Mouse (Mus musculus): ENCODE data around the gene Rsc1a1. TPM values are rescaled to one million over a fixed set of nuclear protein-coding genes. Genes with fewer than 3 reads are reported as not detected.

Rsc1a1 gene
- total RNA-seq, 1 experiment from 2014 or later, result 13.9 TPM

DNA sequence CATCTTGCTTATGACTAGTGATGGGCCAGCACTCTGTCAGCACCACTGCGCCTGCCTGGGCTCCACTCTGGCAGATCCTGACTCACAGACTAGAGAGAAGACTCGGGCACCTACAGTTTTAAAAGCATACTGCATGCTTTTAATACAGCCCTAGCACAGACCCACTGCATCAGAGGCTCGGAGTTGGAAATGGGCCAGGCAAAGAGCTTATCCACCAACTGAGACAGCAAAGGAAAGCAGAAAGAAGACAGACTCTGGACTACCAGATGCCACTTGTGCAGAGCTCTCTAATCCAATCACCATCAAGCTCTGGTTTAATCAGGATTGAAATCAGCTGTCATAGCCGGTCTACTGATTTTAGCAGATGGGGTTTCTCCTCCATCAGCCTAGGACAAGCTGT is 19.9 kb upstream of the Rsc1a1 start:
- ATAC-seq (replicated peaks; ENCODE audit: low read depth, poor library complexity, severe bottlenecking), result no peak

DNA sequence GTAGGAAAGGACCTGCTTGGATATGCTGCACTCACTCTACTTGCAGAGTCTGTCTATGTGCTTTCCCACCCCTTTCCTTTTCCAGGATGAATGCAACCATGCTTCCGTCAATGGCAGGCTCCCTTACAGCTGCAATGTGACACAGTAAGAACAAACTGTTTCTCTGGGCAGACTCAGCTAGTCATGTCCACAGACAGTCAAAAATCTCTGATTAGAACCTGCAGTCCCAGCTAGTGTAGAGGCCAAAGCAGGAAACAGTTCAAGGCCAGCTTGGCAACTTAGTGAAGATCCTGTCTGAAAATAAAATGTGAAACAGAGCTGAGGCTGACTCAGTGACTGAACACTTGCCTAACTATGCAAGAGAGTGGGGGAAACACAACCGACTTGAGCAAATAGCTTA is 19.2 kb upstream of the Rsc1a1 start:
- ATAC-seq (replicated peaks; ENCODE audit: low read depth, poor library complexity, severe bottlenecking), result no peak

DNA sequence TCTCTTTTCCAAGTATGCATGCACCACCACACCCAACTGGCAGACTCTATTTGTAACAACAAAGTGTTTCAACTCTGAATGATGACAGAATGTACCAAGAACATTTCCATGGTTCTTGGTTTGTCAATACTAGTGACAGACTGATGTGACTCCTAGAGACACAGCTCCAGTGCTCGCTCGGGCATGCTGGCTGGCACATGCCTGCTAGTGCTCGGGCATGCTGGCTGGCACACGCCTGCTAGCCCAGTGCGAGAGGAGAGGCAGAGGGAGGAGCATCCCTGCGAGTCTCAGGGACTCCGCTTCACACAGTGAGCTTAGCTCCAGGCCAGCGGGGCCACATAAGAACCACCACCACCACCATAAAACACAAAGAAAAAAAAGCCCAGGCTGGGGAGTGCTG is 9.3 kb upstream of the Rsc1a1 start:
- ATAC-seq (replicated peaks; ENCODE audit: low read depth, poor library complexity, severe bottlenecking), result no peak

DNA sequence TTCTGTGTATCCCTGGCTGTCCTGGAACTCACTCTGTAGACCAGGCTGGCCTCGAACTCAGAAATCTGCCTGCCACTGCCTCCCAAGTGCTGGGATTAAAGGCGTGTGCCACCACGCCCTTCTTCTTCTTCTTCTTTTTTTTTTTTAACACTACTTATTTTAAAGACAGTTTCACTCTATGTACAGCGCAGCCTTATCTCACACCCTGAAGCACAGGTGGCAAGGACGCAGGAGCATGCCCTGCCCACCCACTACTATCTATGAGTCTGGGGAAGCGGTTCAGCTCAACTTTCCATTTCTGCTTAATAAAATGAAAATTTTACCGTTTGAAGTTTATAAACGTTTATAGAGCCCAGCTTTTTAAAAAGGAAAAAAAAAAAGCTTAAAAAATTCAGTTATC is 3.1 kb upstream of the Rsc1a1 start:
- ATAC-seq (replicated peaks; ENCODE audit: low read depth, poor library complexity, severe bottlenecking), result 0 out of 2 replicates have a peak, but pooled peaks have one; percentile 47

DNA sequence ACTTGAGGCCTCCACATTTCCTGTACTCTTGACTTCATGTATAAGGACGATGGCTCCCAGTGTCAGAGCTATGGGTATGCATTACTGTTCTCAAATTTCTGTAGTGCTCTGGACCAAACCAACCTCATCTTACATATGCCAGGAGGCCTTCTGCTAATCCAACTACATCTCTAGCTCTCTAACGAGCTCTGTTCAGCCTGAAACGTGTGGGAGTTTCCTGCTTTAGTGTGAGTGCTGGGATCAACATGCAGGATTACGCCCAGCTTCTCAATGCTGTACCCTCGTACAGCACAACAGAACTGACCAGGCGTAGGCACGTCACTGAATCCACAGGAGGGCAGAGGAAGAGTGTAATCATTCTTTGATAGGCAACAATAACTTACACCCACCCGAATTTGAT is 1.1 kb upstream of the Rsc1a1 start:
- ATAC-seq (replicated peaks; ENCODE audit: low read depth, poor library complexity, severe bottlenecking), result no peak

DNA sequence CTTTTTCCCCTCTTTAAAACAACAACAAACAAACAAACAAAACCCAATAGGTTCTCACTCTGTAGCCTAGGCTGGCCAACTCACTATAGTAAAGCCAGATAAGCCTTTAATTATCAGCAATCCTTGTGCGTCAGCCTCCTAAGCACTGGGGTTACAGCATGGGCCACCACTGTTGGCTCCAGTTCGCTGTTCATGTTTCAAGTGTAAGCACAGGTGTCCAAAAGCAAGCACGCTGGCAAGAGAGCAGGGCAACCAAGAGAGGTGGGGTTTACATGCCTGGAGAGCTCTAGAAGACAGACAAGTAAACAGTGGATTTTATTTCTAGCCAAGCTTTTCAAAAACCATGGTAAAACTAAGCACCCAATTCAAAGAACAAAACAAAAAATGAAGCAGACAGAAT is 694 bp upstream of the Rsc1a1 start:
- ATAC-seq (replicated peaks; ENCODE audit: low read depth, poor library complexity, severe bottlenecking), result no peak

DNA sequence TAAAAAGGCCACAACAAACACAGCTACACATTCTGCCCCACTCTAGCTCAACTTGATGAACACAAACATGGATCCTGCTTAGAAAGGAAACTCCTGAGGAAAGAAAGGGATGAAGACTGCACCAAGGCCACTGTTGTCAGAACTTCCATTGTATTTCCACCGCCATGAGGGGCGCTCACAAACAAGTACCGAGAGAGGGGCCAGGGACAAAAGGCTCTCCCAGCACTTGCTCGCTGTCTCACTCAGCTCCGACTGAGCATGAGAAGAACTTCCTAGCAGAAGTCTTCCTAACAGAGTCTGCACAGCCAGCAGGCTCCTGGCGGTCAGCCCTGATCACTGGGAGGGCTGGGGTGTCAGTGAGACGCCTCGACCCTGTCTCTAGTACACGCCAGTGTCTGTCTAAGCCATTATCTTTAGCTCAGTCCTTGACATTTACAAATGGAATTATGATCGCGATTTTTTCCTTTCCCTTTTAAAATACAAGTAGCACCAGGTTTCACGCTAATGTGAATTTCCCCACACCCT is 2.6 kb downstream of the Rsc1a1 start:
- ATAC-seq (replicated peaks; ENCODE audit: low read depth, poor library complexity, severe bottlenecking), result no peak

DNA sequence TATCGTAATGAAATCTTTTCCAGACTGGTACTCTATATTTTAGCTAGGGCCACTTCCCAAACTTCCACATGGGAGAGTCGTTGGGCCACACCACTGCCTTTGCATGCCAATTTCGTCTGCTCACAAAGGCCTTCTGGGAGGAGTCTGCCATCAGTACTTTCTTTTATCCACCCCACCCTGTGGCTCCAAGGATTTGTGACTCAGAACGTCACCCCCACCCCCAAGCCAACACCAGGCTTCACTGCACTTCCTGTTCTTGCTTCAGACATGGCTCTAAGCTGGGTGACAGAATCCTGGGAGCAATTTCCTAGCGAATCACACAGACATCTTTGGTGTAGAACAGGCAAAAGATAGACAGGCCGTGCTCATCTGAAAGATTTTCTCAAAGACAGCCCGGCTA is 3.6 kb downstream of the Rsc1a1 start:
- no peak for ATAC-seq (replicated peaks; ENCODE audit: low read depth, poor library complexity, severe bottlenecking)

DNA sequence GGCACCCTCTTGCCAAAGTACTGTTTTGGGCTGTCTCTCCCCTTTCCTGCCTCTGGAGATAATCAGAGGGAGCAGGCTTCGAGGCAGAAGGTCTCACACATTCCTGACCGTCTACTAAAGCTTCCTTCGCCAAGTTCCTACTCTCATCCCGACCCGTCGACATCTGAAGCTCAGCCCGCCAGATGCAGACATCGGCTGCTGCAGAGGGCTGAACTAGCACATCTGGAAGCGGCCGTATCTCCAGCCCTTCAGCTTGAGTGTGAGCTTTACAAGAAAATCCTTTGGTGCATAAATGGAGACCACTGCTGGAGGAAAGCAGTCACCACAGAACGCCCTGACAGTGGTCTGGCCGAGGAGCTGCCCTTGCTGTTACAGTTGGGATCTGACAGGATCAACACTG is 4.5 kb downstream of the Rsc1a1 start:
- ATAC-seq (replicated peaks; ENCODE audit: low read depth, poor library complexity, severe bottlenecking), result no peak

DNA sequence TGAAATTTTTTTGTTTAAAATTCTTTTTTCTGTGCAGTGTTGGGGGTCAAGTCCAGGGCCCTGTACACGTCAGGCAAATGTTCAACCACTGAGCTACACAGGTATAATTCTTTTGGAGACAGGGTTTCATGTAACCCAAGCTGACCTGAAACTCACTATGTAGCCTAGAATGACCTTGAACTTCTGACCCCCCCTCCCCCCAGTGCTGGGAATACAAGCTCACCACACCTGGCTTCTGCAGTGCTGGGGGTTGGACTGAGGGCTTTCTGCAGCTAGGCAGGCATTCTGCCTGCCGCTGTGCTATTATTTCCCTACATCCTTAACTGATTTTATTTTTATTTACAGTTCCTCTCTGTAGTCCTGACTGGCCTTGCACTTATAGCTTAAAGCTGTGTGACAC is 6.4 kb downstream of the Rsc1a1 start:
- no peak for ATAC-seq (replicated peaks; ENCODE audit: low read depth, poor library complexity, severe bottlenecking)

DNA sequence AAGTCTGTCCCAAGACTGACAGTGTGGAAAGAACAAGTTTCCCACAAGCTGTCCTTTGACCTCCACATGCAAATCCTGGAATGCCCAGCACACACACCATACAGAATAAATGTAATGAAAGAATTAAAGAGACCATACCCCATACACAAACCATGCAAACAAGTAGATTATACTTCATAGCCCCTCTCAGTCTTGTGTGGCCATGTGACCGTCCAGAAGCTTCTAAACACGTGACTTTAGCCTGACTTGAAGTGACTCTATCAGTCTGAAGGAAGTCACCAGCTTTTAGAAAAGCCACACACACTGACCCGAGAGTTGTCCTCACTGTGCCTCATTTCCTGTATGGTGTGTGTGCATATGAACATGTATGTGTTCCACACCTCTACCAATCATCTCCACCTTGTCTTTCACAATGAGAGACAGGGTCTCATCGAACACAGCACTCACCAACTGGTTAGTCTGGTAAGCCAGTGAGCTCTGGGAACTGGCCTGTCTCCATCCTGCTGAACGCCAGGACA is 8.9 kb downstream of the Rsc1a1 start:
- ATAC-seq (replicated peaks; ENCODE audit: low read depth, poor library complexity, severe bottlenecking), result no peak

DNA sequence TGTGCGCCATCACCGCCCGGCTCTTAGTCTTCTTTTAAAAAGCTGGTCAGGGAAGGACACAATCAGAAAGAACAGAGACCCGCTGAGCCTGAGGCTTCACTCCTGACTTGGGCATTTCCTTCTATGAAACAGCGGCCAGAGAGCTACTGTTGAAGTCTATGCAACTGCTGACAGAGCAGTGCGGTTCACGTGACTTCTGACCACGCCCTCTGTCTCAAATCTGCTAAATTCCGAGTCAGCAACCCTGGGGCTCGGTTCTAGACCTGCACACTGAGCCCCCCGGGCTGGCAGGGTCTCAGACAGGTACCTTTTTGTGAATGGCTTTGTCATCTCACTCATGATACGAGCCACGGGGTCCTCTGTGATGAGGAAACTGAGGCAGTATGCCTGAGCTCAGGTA is 13.1 kb downstream of the Rsc1a1 start:
- no peak for ATAC-seq (replicated peaks; ENCODE audit: low read depth, poor library complexity, severe bottlenecking)

DNA sequence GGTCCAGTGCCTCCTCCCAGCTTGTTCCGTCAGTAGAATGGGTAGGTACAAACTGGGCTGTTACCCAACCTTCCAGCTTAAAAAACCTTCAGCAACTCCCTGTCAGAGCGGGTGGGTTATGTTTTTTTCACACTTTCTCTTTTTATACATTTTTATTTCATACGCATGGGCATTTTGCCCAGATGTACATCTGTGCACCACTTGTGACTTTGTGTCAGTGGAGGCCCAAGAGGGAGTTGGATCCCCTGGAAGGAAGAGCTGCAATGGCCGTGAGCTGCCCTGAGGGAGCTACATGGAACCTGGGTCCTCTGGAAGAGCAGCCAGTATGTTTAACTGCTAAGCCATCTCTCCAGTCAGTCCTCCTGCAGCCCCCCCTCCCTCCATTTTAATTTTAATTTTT is 14.0 kb downstream of the Rsc1a1 start:
- no peak for ATAC-seq (replicated peaks; ENCODE audit: low read depth, poor library complexity, severe bottlenecking)

DNA sequence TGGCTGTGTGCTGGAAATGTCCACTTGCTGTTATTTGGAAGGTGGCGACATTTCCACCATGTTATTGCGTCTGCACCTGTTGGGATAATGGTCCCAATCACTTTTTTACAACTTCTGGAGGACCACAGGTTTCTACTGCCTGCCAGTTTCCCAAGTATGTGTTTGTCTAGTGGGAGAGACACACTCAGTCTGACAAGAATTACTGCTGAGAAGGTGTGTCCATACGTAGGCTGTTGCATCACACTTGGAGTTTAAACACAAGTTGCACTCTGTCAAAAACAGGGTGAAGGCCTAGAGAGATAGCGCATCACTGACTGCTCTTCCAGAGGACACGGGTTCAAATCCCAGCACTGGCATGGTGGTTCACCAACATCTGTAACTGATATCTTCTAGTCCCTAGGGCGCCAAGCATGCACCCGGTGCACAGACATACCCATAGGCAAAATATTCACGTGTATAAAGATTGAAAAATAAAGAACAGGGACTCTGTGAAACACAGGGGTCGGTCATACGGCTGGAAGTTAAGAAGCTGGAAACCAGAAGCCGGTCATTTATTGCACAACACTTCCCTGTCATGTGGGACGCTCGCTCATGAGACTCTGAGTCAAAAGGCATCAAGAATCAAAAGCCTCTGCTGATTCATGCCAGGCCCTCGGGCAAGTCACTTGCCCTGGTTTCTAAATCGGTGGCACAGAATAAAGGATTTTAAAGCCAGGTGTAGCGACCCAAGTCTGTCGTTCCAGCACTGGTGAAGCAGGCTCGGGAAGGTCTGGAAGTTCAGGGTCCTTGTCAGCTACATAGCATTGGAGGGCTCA is 15.3 kb downstream of the Rsc1a1 start:
- peak; percentile 77 for ATAC-seq (replicated peaks; ENCODE audit: low read depth, poor library complexity, severe bottlenecking)

DNA sequence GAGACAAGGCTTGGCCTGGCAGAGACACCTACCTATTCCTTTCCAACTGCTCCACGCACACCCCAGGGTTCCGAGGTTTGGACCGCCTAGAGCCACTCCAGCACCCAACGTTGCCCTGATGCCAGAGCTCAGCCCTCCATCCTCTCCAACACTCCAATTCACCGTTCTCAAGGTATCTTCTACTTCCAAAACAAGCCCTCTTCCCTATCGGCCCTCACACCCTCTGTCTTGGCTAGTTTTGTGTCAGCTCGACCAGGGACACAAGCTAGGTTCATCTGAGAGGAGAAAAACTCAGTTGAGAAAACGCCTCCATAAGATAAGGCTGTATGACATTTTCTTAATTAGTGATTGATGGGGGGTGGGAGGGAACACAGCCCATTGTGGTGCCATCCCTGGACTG is 20.6 kb downstream of the Rsc1a1 start, which contains the start of gene Plekhm2:
TSS of gene Plekhm2 (minus strand) at position 101 of the 400 bp plus-strand sequence.
- ATAC-seq (replicated peaks; ENCODE audit: low read depth, poor library complexity, severe bottlenecking), result no peak

DNA sequence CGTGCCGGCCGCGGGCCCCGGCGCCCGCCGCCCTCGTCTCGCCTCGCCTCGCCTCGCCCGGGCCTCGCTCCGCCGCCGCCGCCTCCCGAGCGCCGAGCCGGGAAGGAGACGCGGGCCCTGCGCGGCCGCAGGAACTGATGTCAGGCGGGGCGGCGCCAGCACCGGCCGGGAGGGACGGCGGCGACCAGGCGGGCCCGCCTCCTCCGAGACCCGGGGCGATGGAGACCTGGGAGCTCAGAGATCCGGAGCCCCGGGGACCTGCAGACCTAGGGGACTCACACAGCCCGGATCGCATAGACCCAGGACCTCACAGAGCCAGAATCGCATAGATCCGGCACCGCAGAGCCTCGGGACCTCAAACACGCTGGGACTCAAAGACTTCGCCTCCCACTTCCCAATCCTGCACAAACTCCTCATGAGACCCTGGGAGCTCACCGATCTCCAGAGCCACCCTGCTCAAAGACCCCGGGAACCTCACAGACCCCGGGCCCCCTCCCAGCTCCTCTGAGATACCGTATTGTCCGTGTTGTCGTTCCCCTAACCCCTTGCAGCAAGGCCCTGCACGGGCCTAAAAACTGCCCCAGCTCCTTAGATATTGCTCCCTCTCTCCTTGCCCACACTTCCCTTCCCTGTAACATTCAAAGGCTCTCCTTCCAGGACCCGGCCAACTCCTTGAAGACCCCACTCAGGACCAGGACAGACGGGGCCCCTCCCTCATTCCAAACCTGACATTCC is 21.2 kb downstream of the Rsc1a1 start:
- ATAC-seq (replicated peaks; ENCODE audit: low read depth, poor library complexity, severe bottlenecking), result peak; percentile 82

DNA sequence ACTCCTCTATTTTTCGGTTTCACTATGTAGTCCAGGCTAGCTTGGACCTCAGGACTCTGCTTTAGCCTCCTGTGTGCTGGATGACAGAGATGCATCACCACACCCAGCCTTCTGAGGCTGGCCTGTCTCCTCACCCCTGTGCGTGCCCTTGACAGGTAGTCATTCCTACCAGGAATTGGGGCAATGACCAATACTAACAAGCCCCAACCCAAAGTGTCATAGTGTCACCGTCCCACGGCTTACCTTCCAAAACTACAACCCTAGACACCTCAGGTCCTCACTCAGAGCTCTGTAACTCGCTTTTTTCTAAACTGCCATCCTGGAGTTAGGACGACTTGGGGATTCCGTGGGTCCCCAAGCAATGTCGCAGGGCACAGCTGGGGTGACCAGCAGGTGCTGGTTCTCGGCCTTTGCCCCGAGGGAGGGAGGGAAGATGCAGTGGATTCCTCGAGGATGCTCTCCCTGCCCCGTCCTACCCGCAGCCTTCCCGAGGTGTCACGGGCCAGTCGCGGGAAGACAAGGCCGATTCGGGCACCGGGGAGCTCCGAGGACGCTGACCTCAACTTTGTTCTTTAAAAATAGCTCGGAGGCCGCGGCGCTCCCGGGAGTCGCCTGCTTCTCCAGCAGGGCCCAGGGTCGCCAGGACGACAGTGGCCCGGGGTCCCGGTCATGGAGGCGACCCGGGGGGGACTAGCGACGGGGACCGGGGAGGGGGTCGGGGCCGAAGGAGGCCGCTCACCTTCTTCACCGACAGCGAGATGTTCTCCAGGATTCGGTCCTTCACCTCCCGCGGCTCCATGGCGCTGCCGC is 22.1 kb downstream of the Rsc1a1 start:
- 0 out of 2 replicates have a peak, but pooled peaks have one; percentile 30 for ATAC-seq (replicated peaks; ENCODE audit: low read depth, poor library complexity, severe bottlenecking)

DNA sequence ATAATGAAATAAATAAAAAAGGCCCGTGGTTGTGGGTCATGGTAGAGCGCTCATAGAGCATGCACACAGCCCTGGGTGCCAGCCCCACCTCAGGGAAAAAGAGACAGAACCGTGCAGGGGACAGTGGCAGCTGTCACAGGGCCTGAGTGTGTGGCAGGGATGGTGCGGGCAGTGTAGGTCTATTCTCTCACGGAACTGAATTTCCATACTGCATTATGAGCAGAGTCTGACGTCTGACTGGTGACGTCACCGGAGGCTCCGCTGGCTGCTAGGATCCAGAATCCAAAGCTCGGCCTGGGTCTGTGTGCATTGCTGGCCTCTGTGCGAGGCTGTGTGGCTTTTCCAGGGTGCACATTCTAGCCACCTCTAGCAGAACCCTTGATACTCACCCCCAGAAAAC is 24.5 kb downstream of the Rsc1a1 start:
- no peak for ATAC-seq (replicated peaks; ENCODE audit: low read depth, poor library complexity, severe bottlenecking)

DNA sequence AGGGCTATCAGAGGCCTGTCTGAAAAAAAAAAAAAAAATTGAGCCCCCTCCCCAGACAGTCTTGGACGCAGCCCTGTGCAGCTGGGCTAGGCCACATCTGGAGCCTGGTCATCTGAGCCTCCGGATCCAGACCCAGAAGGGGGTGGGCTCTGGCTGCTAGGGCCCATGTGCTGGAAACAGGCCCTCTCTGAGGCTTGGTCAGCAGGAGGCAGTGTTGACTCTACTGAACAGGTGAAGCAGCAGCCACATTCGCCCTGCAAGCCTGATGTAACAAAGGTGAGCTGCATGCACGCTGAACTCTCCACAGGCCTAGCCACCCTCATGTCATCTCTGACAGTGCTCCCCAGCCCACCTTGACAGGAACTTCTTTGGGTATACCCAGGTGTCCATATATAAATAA is 25.7 kb downstream of the Rsc1a1 start:
- ATAC-seq (replicated peaks; ENCODE audit: low read depth, poor library complexity, severe bottlenecking), result no peak

DNA sequence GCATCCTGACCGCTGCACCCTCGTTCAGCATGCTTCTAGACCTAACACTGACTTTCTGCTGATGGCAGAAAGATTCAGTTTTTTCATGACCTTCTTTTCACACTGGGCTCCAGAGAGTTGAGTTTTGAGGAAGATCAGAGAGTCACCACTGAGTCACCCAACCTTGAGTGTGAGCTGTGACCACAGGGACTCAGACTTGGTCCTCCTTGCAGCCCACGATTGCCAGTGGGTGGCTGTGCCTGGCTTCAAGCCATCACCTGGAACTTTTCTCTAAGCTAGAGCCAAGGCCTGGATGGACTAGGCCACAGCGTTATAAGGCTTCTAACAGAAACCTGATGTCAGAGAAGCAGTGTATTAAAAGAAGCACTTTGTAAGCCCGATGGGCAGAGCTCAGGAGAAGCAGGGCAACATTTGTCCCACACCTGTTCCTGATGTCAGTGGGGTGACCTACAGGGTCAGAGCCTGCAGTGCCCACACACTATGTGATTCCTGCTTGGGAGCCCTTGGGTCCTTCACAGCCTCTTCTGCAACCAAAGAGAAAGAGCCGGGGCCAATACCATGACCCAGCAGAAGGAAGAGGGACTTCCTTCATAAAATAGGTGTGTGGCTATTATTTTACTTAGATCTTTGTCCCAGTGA is 26.4 kb downstream of the Rsc1a1 start:
- no peak for ATAC-seq (replicated peaks; ENCODE audit: low read depth, poor library complexity, severe bottlenecking)

Measured in common myeloid progenitor, adult 5-6 weeks (primary cell).